In genomic region chr4:117303581-117304238, GRCm38 (mm10) we compare ENCODE assay signal across 9 mouse cellular contexts. TPM values are rescaled to one million over a fixed set of nuclear protein-coding genes. Genes with fewer than 3 reads are reported as not detected.
DNase-seq lines count a peak whose midpoint lies in the region; ATAC-seq lines count a peak whose summit lies in the region.
"Had no signal": no experiment of that assay in that cellular context is flagged by ENCODE, and none has a peak within 500 bp of the region (broad histone marks: within the 10 kb centered on the region; RNA-seq: fewer than 3 reads in every experiment).

No protein-coding gene starts in this region.

- H3K36me3 ChIP-seq in heart, embryonic 12.5 days: no peaks in the 10 kb centered on the region
- 0 out of 2 replicates have a peak, but pooled peaks cover 13% of the 10 kb centered on the region for H3K36me3 ChIP-seq in hindbrain, embryonic 10.5 days
- H3K36me3 ChIP-seq in liver, embryonic 16.5 days (ENCODE audit: control insufficient read depth, insufficient read depth): no peaks in the 10 kb centered on the region

- DNase-seq in heart, adult 8-10 months (ENCODE audit: low spot score): no peak
- peak; percentile 69 for DNase-seq in ES-CJ7 (ENCODE audit: low read depth, low spot score)
- no peak for DNase-seq in hindbrain, embryonic 10.5 days (ENCODE audit: low spot score)
- no peak for DNase-seq in frontal cortex, adult 2 months (ENCODE audit: extremely low spot score in 1 of 2, low spot score in 1 of 2)
- DNase-seq in ovary, postnatal 14 days (ENCODE audit: low spot score): no peak
- DNase-seq: lung, adult 18-20 months had no signal

- peak overlapping the region; percentile 55 for H3K4me3 ChIP-seq in heart, embryonic 12.5 days
- H3K4me3 ChIP-seq in hindbrain, embryonic 10.5 days: peak overlapping the region; percentile 56
- H3K4me3 ChIP-seq in liver, embryonic 16.5 days (ENCODE audit: low read depth, low read length): peak overlapping the region; percentile 44

- H3K27me3 ChIP-seq in heart, embryonic 12.5 days (replicated peaks): peaks cover 81% of the 10 kb centered on the region
- peaks cover 96% of the 10 kb centered on the region for H3K27me3 ChIP-seq in hindbrain, embryonic 10.5 days (ENCODE audit: insufficient read depth, poor library complexity, severe bottlenecking)
- H3K27me3 ChIP-seq in liver, embryonic 16.5 days (ENCODE audit: control insufficient read depth, insufficient read depth, low read depth, low read length): peaks cover 43% of the 10 kb centered on the region

- ATAC-seq in heart, embryonic 12.5 days (ENCODE audit: insufficient number of reproducible peaks, low FRiP score): no peak
- ATAC-seq in liver, embryonic 16.5 days (ENCODE audit: low read depth): no peak
- ATAC-seq in megakaryocyte progenitor cell, adult 5-6 weeks (replicated peaks; ENCODE audit: poor library complexity): no peak

- peak overlapping the region; percentile 97 for H3K4me2 ChIP-seq in heart, embryonic 12.5 days
- peak overlapping the region; percentile 48 for H3K4me2 ChIP-seq in liver, embryonic 16.5 days (ENCODE audit: low read depth, low read length)

- peaks cover 23% of the 10 kb centered on the region for H3K4me1 ChIP-seq in heart, embryonic 12.5 days (replicated peaks)
- H3K4me1 ChIP-seq in hindbrain, embryonic 10.5 days (replicated peaks): peaks cover 68% of the 10 kb centered on the region
- no peaks in the 10 kb centered on the region; the same call in 1 of the 2 replicates for H3K4me1 ChIP-seq in liver, embryonic 16.5 days (ENCODE audit: control insufficient read depth, low read depth, low read length)

- WGBS in heart, embryonic 12.5 days: 6% methylated on average over 30 of the region's 30 CpGs
- 9% methylated on average over 30 of the region's 30 CpGs for WGBS in hindbrain, embryonic 10.5 days
- WGBS in liver, embryonic 16.5 days (ENCODE audit: insufficient replicate concordance): 48% methylated on average over 29 of the region's 30 CpGs

- peak overlapping the region; percentile 73 for H3K9ac ChIP-seq in heart, embryonic 12.5 days
- no peak overlapping the region for H3K9ac ChIP-seq in liver, embryonic 16.5 days (ENCODE audit: low read depth, low read length)

- no peaks in the 10 kb centered on the region for H3K9me3 ChIP-seq in heart, embryonic 12.5 days (replicated peaks)
- H3K9me3 ChIP-seq in hindbrain, embryonic 10.5 days: no peaks in the 10 kb centered on the region
- no peaks in the 10 kb centered on the region for H3K9me3 ChIP-seq in liver, embryonic 16.5 days (replicated peaks; ENCODE audit: control insufficient read depth, low read length)

- H3K27ac ChIP-seq in heart, embryonic 12.5 days (ENCODE audit: poor library complexity, severe bottlenecking): no peak overlapping the region
- H3K27ac ChIP-seq in hindbrain, embryonic 10.5 days: peak overlapping the region; percentile 46
- no peak overlapping the region for H3K27ac ChIP-seq in liver, embryonic 16.5 days (ENCODE audit: low read length)

RNA-seq across cellular contexts. Expression of gene Armh1, which starts 51.8 kb away (rescaled TPM):
- polyA plus RNA-seq in heart, embryonic 12.5 days (2016; fragmentation: Nextera tagmentation; extraction: Ambion mirVana): 0.37 and 0.70 TPM in 2 replicates
- total RNA-seq in heart, adult 8-10 months (2022): under 1 TPM in 2 of 4 experiments, not detected in 2; 0.22 to 0.35 TPM
- 0.39 and 0.62 TPM in 2 replicates for polyA plus RNA-seq in hindbrain, embryonic 10.5 days (2016; fragmentation: Nextera tagmentation; extraction: Ambion mirVana)
- 0.09 TPM in 1 of 2 replicates, not detected in the other for polyA plus RNA-seq in liver, embryonic 16.5 days (2015; fragmentation: Nextera tagmentation; extraction: Ambion mirVana)
- polyA plus RNA-seq in frontal cortex, adult 2 months (2012; rRNA removed): 0.67 and 1.00 TPM in 2 replicates
- total RNA-seq in megakaryocyte progenitor cell, adult 5-6 weeks (2015): not detected in 2 replicates
- total RNA-seq in megakaryocyte progenitor cell, adult 5-6 weeks (2017): not detected in 2 replicates

RNA-seq across cellular contexts. Expression of gene Tmem53, which starts 52.0 kb away (rescaled TPM):
- 18.2 and 19.6 TPM in 2 replicates for polyA plus RNA-seq in heart, embryonic 12.5 days (2016; fragmentation: Nextera tagmentation; extraction: Ambion mirVana)
- 10 to 100 TPM; 22.3 to 37.6 (median 30.1) TPM for total RNA-seq in heart, adult 8-10 months (2022)
- polyA plus RNA-seq in hindbrain, embryonic 10.5 days (2016; fragmentation: Nextera tagmentation; extraction: Ambion mirVana): 10.7 and 13.1 TPM in 2 replicates
- polyA plus RNA-seq in liver, embryonic 16.5 days (2015; fragmentation: Nextera tagmentation; extraction: Ambion mirVana): 10.8 and 10.9 TPM in 2 replicates
- 6.3 and 7.9 TPM in 2 replicates for polyA plus RNA-seq in frontal cortex, adult 2 months (2012; rRNA removed)
- total RNA-seq in megakaryocyte progenitor cell, adult 5-6 weeks (2015): 6.2 and 8.5 TPM in 2 replicates
- total RNA-seq in megakaryocyte progenitor cell, adult 5-6 weeks (2017): 1.7 and 4.9 TPM in 2 replicates
